Mouse (Mus musculus) kidney, embryonic 16.5 days (tissue): Measurements from ENCODE around the gene Fam122a. TPM values are rescaled to one million over a fixed set of nuclear protein-coding genes. Genes with fewer than 3 reads are reported as not detected.

Source experiments
- ATAC-seq: fragments of 200-750 bp; cut with Nextera tagmentation; 2 replicates; pipeline ENCODE4 v1.8.0; 2017; ENCODE audit warnings: moderate TSS enrichment; ENCODE audit not compliant: low FRiP score, low TSS enrichment
- H3K27ac ChIP-seq: fragments of 300-500 bp; sonication (generic); 2 replicates; pipeline ENCODE4 v1.5.1; 2014; ENCODE audit warnings: low read length
- H3K27me3 ChIP-seq: fragments of 300-500 bp; sonication (generic); 2 replicates; pipeline ENCODE4 v1.6.1; 2014; ENCODE audit warnings: low read length, control low read depth, mixed read lengths; ENCODE audit not compliant: insufficient read depth
- H3K36me3 ChIP-seq: fragments of 300-500 bp; sonication (generic); 2 replicates; pipeline ENCODE4 v1.6.1; 2014; ENCODE audit warnings: low read length, control low read depth, mixed read lengths; ENCODE audit not compliant: insufficient read depth
- H3K4me1 ChIP-seq: fragments of 300-500 bp; sonication (generic); 2 replicates; pipeline ENCODE4 v1.6.1; 2014; ENCODE audit warnings: low read length, control low read depth, mixed read lengths; ENCODE audit not compliant: insufficient read depth
- H3K4me2 ChIP-seq: fragments of 300-500 bp; sonication (generic); replicated peaks from 2 replicates; pipeline ENCODE4 v1.6.1; 2014; ENCODE audit warnings: low read depth, low read length
- H3K4me3 ChIP-seq: fragments of 300-500 bp; sonication (generic); 2 replicates; pipeline ENCODE4 v1.5.1; 2014; ENCODE audit warnings: mild to moderate bottlenecking, low read length
- H3K9ac ChIP-seq: fragments of 300-500 bp; sonication (generic); replicated peaks from 2 replicates; pipeline ENCODE4 v1.6.1; 2014; ENCODE audit warnings: low read length
- H3K9me3 ChIP-seq: fragments of 300-500 bp; sonication (generic); 2 replicates; pipeline ENCODE4 v1.6.1; 2016; ENCODE audit warnings: low read length, control low read depth
- WGBS: fragments of 180-500 bp; shearing (Covaris S2); extraction: QIAGEN DNeasy Blood & Tissue Kit; methylation state at CpG from one replicate; pipeline ENCODE4 v1.1.7; 2014; 5-methylcytosine and 5-hydroxymethylcytosine counted together
- polyA plus RNA-seq: library from polyadenylated mRNA; unstranded; fragments of >200 nt; fragmentation: Nextera tagmentation; extraction: Ambion mirVana; gene quantifications from 2 replicates; pipeline ENCODE4 v1.2.1, GENCODE M21; 2015

The Fam122a gene
- polyA plus RNA-seq, 1 experiment from 2014 or later = 39.7 TPM

GRCm38 (mm10) chr19:24514661-24515642 lies 37.8 kb upstream of the Fam122a start:
- H3K27ac ChIP-seq = no peak overlapping the region
- no peaks in the 10 kb centered on the region for H3K9me3 ChIP-seq
- no peak; the same call in 1 of the 2 replicates for ATAC-seq
- H3K36me3 ChIP-seq = no peaks in the 10 kb centered on the region
- no peak overlapping the region for H3K4me3 ChIP-seq
- no peak overlapping the region for H3K9ac ChIP-seq
- no peak overlapping the region for H3K4me2 ChIP-seq
- 72% methylated on average over 15 of the region's 15 CpGs for WGBS
- H3K27me3 ChIP-seq = no peaks in the 10 kb centered on the region
- no peaks in the 10 kb centered on the region for H3K4me1 ChIP-seq

GRCm38 (mm10) chr19:24513105-24513843 lies 36.1 kb upstream of the Fam122a start:
- H3K36me3 ChIP-seq = no peaks in the 10 kb centered on the region
- 0 out of 2 replicates have a peak, but pooled peaks cover 2% of the 10 kb centered on the region for H3K4me1 ChIP-seq
- H3K9ac ChIP-seq = no peak overlapping the region
- H3K4me2 ChIP-seq = no peak overlapping the region
- no peak; the same call in 1 of the 2 replicates for ATAC-seq
- no peak overlapping the region for H3K4me3 ChIP-seq
- H3K27me3 ChIP-seq = no peaks in the 10 kb centered on the region
- 89% methylated on average over 20 of the region's 20 CpGs for WGBS
- no peaks in the 10 kb centered on the region for H3K9me3 ChIP-seq
- H3K27ac ChIP-seq = no peak overlapping the region

GRCm38 (mm10) chr19:24511939-24512338 lies 34.8 kb upstream of the Fam122a start:
- Histone ChIP-seq H3K9ac (no peak overlapping the region), H3K36me3 (no peaks in the 10 kb centered on the region), H3K4me3 (no peak overlapping the region), H3K4me2 (no peak overlapping the region), H3K9me3 (no peaks in the 10 kb centered on the region), H3K4me1 (0 out of 2 replicates have a peak, but pooled peaks cover 5% of the 10 kb centered on the region), H3K27ac (no peak overlapping the region), H3K27me3 (no peaks in the 10 kb centered on the region)
- 70% methylated on average over 7 of the region's 7 CpGs for WGBS
- no peak for ATAC-seq

- 0 out of 2 replicates have a peak, but pooled peaks cover 5% of the 10 kb centered on the region for H3K4me1 ChIP-seq
- whole genome bisulfite sequencing = 73% methylated on average over 6 of the region's 6 CpGs
- H3K4me3 ChIP-seq = no peak overlapping the region
- no peaks in the 10 kb centered on the region for H3K27me3 ChIP-seq
- no peak for ATAC-seq
- no peak overlapping the region for H3K27ac ChIP-seq
- no peaks in the 10 kb centered on the region for H3K36me3 ChIP-seq
- no peak overlapping the region for H3K4me2 ChIP-seq
- H3K9ac ChIP-seq = no peak overlapping the region
- H3K9me3 ChIP-seq = no peaks in the 10 kb centered on the region
These were observed 32.2 kb upstream of the Fam122a start for GRCm38 (mm10) chr19:24509391-24509790.

GRCm38 (mm10) chr19:24508087-24508767 lies 31.1 kb upstream of the Fam122a start:
- WGBS = 30% methylated on average over 13 of the region's 13 CpGs
- Histone ChIP-seq H3K4me2 (no peak overlapping the region), H3K27me3 (no peaks in the 10 kb centered on the region), H3K4me3 (no peak overlapping the region), H3K27ac (no peak overlapping the region), H3K4me1 (0 out of 2 replicates have a peak, but pooled peaks cover 5% of the 10 kb centered on the region), H3K9ac (no peak overlapping the region), H3K9me3 (no peaks in the 10 kb centered on the region), H3K36me3 (no peaks in the 10 kb centered on the region)
- no peak for ATAC-seq

GRCm38 (mm10) chr19:24502736-24503421 lies 25.7 kb upstream of the Fam122a start:
- H3K4me3 ChIP-seq = no peak overlapping the region
- no peaks in the 10 kb centered on the region for H3K27me3 ChIP-seq
- H3K4me1 ChIP-seq = 0 out of 2 replicates have a peak, but pooled peaks cover 3% of the 10 kb centered on the region
- H3K4me2 ChIP-seq = no peak overlapping the region
- H3K27ac ChIP-seq = no peak overlapping the region
- H3K9ac ChIP-seq = no peak overlapping the region
- WGBS = 85% methylated on average over 10 of the region's 10 CpGs
- no peaks in the 10 kb centered on the region for H3K36me3 ChIP-seq
- no peaks in the 10 kb centered on the region for H3K9me3 ChIP-seq
- no peak for ATAC-seq

- ATAC-seq = 0 out of 2 replicates have a peak, but pooled peaks have one; percentile 12
- no peak overlapping the region for H3K4me3 ChIP-seq
- 0 out of 2 replicates have a peak, but pooled peaks cover 3% of the 10 kb centered on the region for H3K4me1 ChIP-seq
- no peak overlapping the region for H3K4me2 ChIP-seq
- no peak overlapping the region for H3K27ac ChIP-seq
- no peaks in the 10 kb centered on the region for H3K27me3 ChIP-seq
- no peak overlapping the region for H3K9ac ChIP-seq
- H3K9me3 ChIP-seq = no peaks in the 10 kb centered on the region
- H3K36me3 ChIP-seq = no peaks in the 10 kb centered on the region
These were observed 24.4 kb upstream of the Fam122a start for GRCm38 (mm10) chr19:24501525-24501924.

GRCm38 (mm10) chr19:24500431-24500830 lies 23.3 kb upstream of the Fam122a start:
- Histone ChIP-seq H3K4me1 (0 out of 2 replicates have a peak, but pooled peaks cover 3% of the 10 kb centered on the region), H3K9ac (no peak overlapping the region), H3K4me3 (no peak overlapping the region), H3K9me3 (no peaks in the 10 kb centered on the region), H3K4me2 (no peak overlapping the region), H3K27me3 (no peaks in the 10 kb centered on the region), H3K27ac (no peak overlapping the region), H3K36me3 (no peaks in the 10 kb centered on the region)
- ATAC-seq = no peak
- 84% methylated on average over 5 of the region's 5 CpGs for WGBS

GRCm38 (mm10) chr19:24499291-24499690 lies 22.1 kb upstream of the Fam122a start:
- Histone ChIP-seq H3K27me3 (no peaks in the 10 kb centered on the region), H3K4me2 (no peak overlapping the region), H3K36me3 (no peaks in the 10 kb centered on the region), H3K27ac (no peak overlapping the region), H3K9ac (no peak overlapping the region), H3K4me1 (0 out of 2 replicates have a peak, but pooled peaks cover 3% of the 10 kb centered on the region), H3K4me3 (no peak overlapping the region), H3K9me3 (no peaks in the 10 kb centered on the region)
- WGBS = 79% methylated on average over 3 of the region's 3 CpGs
- ATAC-seq = no peak
